Mouse (Mus musculus): ENCODE measurements around the gene Hspbap1. TPM values are rescaled to one million over a fixed set of nuclear protein-coding genes. Genes with fewer than 3 reads are reported as not detected.

Gene Hspbap1
- polyA plus RNA-seq, 1 experiment = 4.4 TPM

GRCm38 (mm10) chr16:35764941-35765340, 5.2 kb upstream of the Hspbap1 start:
- Histone ChIP-seq H3K4me3 (ENCODE audit: low read depth, low read length) (no peak overlapping the region), H3K27me3 (ENCODE audit: control insufficient read depth, insufficient read depth, low read length) (no peaks in the 10 kb centered on the region), H3K36me3 (ENCODE audit: control insufficient read depth, insufficient read depth, low read length) (no peaks in the 10 kb centered on the region), H3K4me1 (ENCODE audit: control insufficient read depth, insufficient read depth, insufficient read length, low read length) (peaks cover 20% of the 10 kb centered on the region; the same call in 1 of the 2 replicates), H3K27ac (ENCODE audit: insufficient read depth, low read depth, low read length) (peak overlapping the region; percentile 36; the same call in 1 of the 2 replicates)
- no peak for TF ChIP-seq CTCF (IDR thresholded peaks at IDR 0.05; ENCODE audit: extremely low read depth, insufficient read length, insufficient replicate concordance, low read depth, low read length)
- whole genome bisulfite sequencing = 57% methylated on average over 1 of the region's 1 CpGs

DNA sequence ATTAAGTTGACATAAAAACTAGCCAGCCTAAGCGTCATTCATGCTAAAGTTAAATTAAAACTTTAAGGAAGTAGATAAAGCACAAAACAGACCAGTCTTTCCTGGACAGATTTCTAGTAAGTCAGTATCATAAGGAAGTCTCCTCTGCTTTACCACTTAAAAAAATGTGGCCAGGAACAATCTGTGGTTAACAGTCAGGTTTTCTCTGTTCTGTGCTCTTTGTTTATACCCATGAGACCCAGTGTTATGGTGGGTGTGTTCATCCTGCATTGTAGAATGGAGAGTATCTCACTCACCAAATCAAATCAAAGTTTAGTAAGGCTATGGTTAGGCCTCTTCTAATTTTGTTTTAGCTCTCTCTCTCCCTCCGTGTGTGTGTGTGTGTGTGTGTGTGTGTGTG, 4.7 kb upstream of the Hspbap1 start:
- WGBS = 25% methylated on average over 2 of the region's 2 CpGs

DNA sequence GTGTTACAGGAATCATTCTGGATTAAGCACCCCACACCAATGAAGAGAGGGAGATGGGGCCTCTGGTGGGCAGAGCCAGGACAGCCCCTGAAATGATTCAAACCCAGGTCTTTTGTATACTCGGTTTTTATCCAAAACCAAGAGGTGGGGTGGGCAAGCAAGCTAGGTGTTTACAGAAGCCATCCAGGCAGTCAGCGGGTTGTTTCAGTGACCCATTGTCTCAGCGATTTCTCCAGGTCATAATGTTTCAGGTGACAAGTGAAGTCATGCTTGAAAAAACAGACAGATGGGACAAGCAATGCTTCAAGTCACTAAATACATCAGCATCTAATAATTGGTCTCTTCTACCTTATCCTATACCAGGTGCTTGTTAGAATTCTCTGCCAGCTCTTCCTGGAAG, 3.8 kb upstream of the Hspbap1 start:
- WGBS = 82% methylated on average over 3 of the region's 3 CpGs

More for the DNA sequence above, 4.7 kb upstream of the Hspbap1 start:
- H3K4me3 ChIP-seq (ENCODE audit: low read depth, low read length) = no peak overlapping the region
- TF ChIP-seq CTCF (IDR thresholded peaks at IDR 0.05; ENCODE audit: extremely low read depth, insufficient read length, insufficient replicate concordance, low read depth, low read length) = no peak
- no peak for TF ChIP-seq POLR2A (IDR thresholded peaks at IDR 0.05; ENCODE audit: low read depth, low read length)
- no peaks in the 10 kb centered on the region for H3K27me3 ChIP-seq (ENCODE audit: control insufficient read depth, insufficient read depth, low read length)
- peak overlapping the region; percentile 43 for H3K27ac ChIP-seq (ENCODE audit: insufficient read depth, low read depth, low read length)
- no peaks in the 10 kb centered on the region for H3K36me3 ChIP-seq (ENCODE audit: control insufficient read depth, insufficient read depth, low read length)
- H3K4me1 ChIP-seq (ENCODE audit: control insufficient read depth, insufficient read depth, insufficient read length, low read length) = peaks cover 20% of the 10 kb centered on the region; the same call in 1 of the 2 replicates

GRCm38 (mm10) chr16:35768469-35768784, 1.7 kb upstream of the Hspbap1 start:
- Histone ChIP-seq H3K27me3 (ENCODE audit: control insufficient read depth, insufficient read depth, low read length) (no peaks in the 10 kb centered on the region), H3K36me3 (ENCODE audit: control insufficient read depth, insufficient read depth, low read length) (no peaks in the 10 kb centered on the region), H3K27ac (ENCODE audit: insufficient read depth, low read depth, low read length) (peak overlapping the region; percentile 89), H3K4me3 (ENCODE audit: low read depth, low read length) (peak overlapping the region; percentile 93), H3K4me1 (ENCODE audit: control insufficient read depth, insufficient read depth, insufficient read length, low read length) (peaks cover 17% of the 10 kb centered on the region)
- TF ChIP-seq POLR2A (IDR thresholded peaks at IDR 0.05; ENCODE audit: low read depth, low read length) = no peak
- no peak for TF ChIP-seq CTCF (IDR thresholded peaks at IDR 0.05; ENCODE audit: extremely low read depth, insufficient read length, insufficient replicate concordance, low read depth, low read length)
- 9% methylated on average over 6 of the region's 6 CpGs for WGBS

More for the DNA sequence above, 3.8 kb upstream of the Hspbap1 start:
- TF ChIP-seq CTCF (IDR thresholded peaks at IDR 0.05; ENCODE audit: extremely low read depth, insufficient read length, insufficient replicate concordance, low read depth, low read length) (no peak), POLR2A (IDR thresholded peaks at IDR 0.05; ENCODE audit: low read depth, low read length) (no peak)
- H3K27me3 ChIP-seq (ENCODE audit: control insufficient read depth, insufficient read depth, low read length) = no peaks in the 10 kb centered on the region
- H3K27ac ChIP-seq (ENCODE audit: insufficient read depth, low read depth, low read length) = no peak overlapping the region
- no peaks in the 10 kb centered on the region for H3K36me3 ChIP-seq (ENCODE audit: control insufficient read depth, insufficient read depth, low read length)
- H3K4me1 ChIP-seq (ENCODE audit: control insufficient read depth, insufficient read depth, insufficient read length, low read length) = peaks cover 23% of the 10 kb centered on the region
- no peak overlapping the region for H3K4me3 ChIP-seq (ENCODE audit: low read depth, low read length)

GRCm38 (mm10) chr16:35768785-35769642, 1.2 kb upstream of the Hspbap1 start, which contains the start of gene Dirc2:
Dirc2 (minus strand) TSS chr16:35769356.
- Histone ChIP-seq H3K4me1 (ENCODE audit: control insufficient read depth, insufficient read depth, insufficient read length, low read length) (peaks cover 16% of the 10 kb centered on the region), H3K36me3 (ENCODE audit: control insufficient read depth, insufficient read depth, low read length) (no peaks in the 10 kb centered on the region), H3K4me3 (ENCODE audit: low read depth, low read length) (peak within 1 kb of the TSS; percentile 93), H3K27me3 (ENCODE audit: control insufficient read depth, insufficient read depth, low read length) (no peaks in the 10 kb centered on the region), H3K27ac (ENCODE audit: insufficient read depth, low read depth, low read length) (peak within 1 kb of the TSS; percentile 89)
- 2% methylated on average over 76 of the region's 78 CpGs for WGBS
- TF ChIP-seq POLR2A (IDR thresholded peaks at IDR 0.05; ENCODE audit: low read depth, low read length) = peak; percentile 54; the same call in 1 of the 2 replicates
- no peak for TF ChIP-seq CTCF (IDR thresholded peaks at IDR 0.05; ENCODE audit: extremely low read depth, insufficient read length, insufficient replicate concordance, low read depth, low read length)

GRCm38 (mm10) chr16:35771141-35771540, 966 bp downstream of the Hspbap1 start:
- peak overlapping the region; percentile 36 for H3K4me3 ChIP-seq (ENCODE audit: low read depth, low read length)
- H3K4me1 ChIP-seq (ENCODE audit: control insufficient read depth, insufficient read depth, insufficient read length, low read length) = peaks cover 7% of the 10 kb centered on the region
- no peak overlapping the region for H3K27ac ChIP-seq (ENCODE audit: insufficient read depth, low read depth, low read length)
- H3K36me3 ChIP-seq (ENCODE audit: control insufficient read depth, insufficient read depth, low read length) = no peaks in the 10 kb centered on the region
- WGBS = 34% methylated on average over 8 of the region's 8 CpGs
- H3K27me3 ChIP-seq (ENCODE audit: control insufficient read depth, insufficient read depth, low read length) = no peaks in the 10 kb centered on the region
- no peak for TF ChIP-seq POLR2A (IDR thresholded peaks at IDR 0.05; ENCODE audit: low read depth, low read length)
- no peak for TF ChIP-seq CTCF (IDR thresholded peaks at IDR 0.05; ENCODE audit: extremely low read depth, insufficient read length, insufficient replicate concordance, low read depth, low read length)

DNA sequence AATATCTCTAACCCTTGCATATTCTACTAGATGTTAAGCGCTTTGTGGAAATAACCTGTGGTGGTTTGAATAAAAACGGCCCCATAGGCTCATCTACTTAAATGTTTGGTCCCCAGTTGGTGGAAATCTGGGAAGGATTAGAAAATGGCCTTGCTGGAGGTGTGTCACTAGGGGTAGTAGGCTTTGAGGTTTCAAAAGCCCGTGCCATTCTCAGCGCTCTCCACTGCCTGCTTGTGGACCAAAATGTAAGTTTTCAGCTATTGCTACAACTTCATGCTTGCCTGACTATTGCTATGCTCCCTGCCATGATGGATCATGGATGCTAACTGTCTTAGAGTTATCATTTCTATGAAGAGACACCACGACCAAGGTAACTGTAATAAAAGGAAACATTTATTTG, 1.4 kb downstream of the Hspbap1 start:
- 79% methylated on average over 5 of the region's 5 CpGs for WGBS
- Histone ChIP-seq H3K27ac (ENCODE audit: insufficient read depth, low read depth, low read length) (no peak overlapping the region), H3K36me3 (ENCODE audit: control insufficient read depth, insufficient read depth, low read length) (no peaks in the 10 kb centered on the region), H3K4me1 (ENCODE audit: control insufficient read depth, insufficient read depth, insufficient read length, low read length) (peaks cover 7% of the 10 kb centered on the region), H3K27me3 (ENCODE audit: control insufficient read depth, insufficient read depth, low read length) (no peaks in the 10 kb centered on the region), H3K4me3 (ENCODE audit: low read depth, low read length) (no peak overlapping the region)
- TF ChIP-seq CTCF (IDR thresholded peaks at IDR 0.05; ENCODE audit: extremely low read depth, insufficient read length, insufficient replicate concordance, low read depth, low read length) = no peak
- no peak for TF ChIP-seq POLR2A (IDR thresholded peaks at IDR 0.05; ENCODE audit: low read depth, low read length)

Measured in small intestine, adult 2 months (tissue).